Mouse (Mus musculus): ENCODE data around the gene Hmga2. TPM values are rescaled to one million over a fixed set of nuclear protein-coding genes. Genes with fewer than 3 reads are reported as not detected.
"Not testable (repeated sequence)": the region's sequence is repeated elsewhere in the genome, so short reads cannot be mapped to it uniquely, and the experiment has no call there.

The Hmga2 gene
- polyA plus RNA-seq, 1 experiment from 2014 or later, result 61.0 TPM

DNA sequence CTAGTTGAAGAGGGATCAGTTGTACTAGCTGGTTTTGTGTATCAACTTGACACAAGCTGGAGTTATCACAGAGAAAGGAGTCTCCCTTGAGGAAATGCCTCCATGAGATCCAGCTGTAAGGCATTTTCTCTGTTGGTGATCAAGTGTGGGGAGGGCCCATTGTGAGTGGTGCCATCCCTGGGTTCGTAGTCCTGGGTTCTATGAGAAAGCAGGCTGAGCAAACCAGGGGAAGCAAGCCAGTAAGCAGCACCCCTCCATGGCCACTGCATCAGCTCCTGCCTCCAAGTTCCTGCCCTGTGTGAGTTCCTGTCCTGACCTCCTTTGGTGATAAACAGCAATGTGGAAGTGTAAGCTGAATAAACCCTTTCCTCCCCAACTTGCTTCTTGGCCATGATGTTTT is 137.8 kb downstream of the Hmga2 start:
- not testable (repeated sequence) for H3K27me3 ChIP-seq (replicated peaks; ENCODE audit: control insufficient read depth, insufficient read depth, low read length); H3K4me2 ChIP-seq (ENCODE audit: low read length); DNase-seq (ENCODE audit: low spot score); H3K27ac ChIP-seq (ENCODE audit: low read depth); H3K9me3 ChIP-seq (ENCODE audit: control insufficient read depth, low read length); H3K4me1 ChIP-seq (replicated peaks; ENCODE audit: control insufficient read depth, insufficient read depth, low read length); ATAC-seq (replicated peaks; ENCODE audit: low FRiP score, low TSS enrichment, low read depth); H3K4me3 ChIP-seq (ENCODE audit: low read depth, low read length); H3K9ac ChIP-seq (ENCODE audit: low read length); H3K36me3 ChIP-seq (ENCODE audit: control insufficient read depth, insufficient read depth, low read length)
- WGBS, result 93% methylated on average over 1 of the region's 1 CpGs

GRCm38 (mm10) chr10:120327946-120328345 is 148.3 kb downstream of the Hmga2 start:
- Histone ChIP-seq H3K36me3 (ENCODE audit: control insufficient read depth, insufficient read depth, low read length) (no peaks in the 10 kb centered on the region), H3K4me3 (ENCODE audit: low read depth, low read length) (no peak overlapping the region), H3K4me2 (ENCODE audit: low read length) (no peak overlapping the region), H3K9me3 (ENCODE audit: control insufficient read depth, low read length) (no peaks in the 10 kb centered on the region), H3K9ac (ENCODE audit: low read length) (no peak overlapping the region), H3K27ac (ENCODE audit: low read depth) (no peak overlapping the region), H3K4me1 (replicated peaks; ENCODE audit: control insufficient read depth, insufficient read depth, low read length) (0 out of 2 replicates have a peak, but pooled peaks cover 3% of the 10 kb centered on the region), H3K27me3 (replicated peaks; ENCODE audit: control insufficient read depth, insufficient read depth, low read length) (no peaks in the 10 kb centered on the region)
- ATAC-seq (replicated peaks; ENCODE audit: low FRiP score, low TSS enrichment, low read depth) (no peak), DNase-seq (ENCODE audit: low spot score) (no peak)
- 84% methylated on average over 14 of the region's 14 CpGs for WGBS

DNA sequence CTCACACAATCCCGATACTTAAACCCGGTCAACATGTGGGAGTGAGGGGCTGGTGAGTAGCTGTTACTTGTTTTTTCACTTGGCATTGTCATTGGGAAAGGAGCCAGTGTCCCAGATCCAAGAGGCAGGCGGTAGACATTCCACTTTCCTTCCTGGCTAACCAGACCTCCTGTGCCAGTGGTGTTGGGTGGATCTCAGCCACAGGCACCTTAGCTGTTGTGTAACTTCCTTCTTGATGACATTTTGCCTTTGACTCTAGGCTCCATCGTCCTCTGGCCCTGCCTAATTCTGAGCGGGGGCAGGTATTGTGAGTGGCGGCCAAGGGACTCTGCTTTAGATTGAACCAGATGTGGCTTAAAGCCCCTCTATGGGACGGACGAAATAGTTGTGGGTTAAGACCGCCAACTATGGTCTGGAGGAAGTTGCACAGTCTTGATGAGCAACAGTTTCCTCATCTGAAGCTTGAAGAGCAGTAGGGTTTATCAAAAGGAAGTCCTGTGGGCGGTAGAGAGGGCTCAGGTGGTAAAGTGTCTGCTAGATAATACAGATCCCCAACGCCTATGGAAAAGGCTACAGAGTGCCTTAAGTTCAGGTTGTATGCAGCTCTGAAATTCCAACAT is 152.6 kb downstream of the Hmga2 start:
- WGBS, result 88% methylated on average over 11 of the region's 11 CpGs

GRCm38 (mm10) chr10:120322815-120323214 is 153.5 kb downstream of the Hmga2 start:
- no peak overlapping the region for H3K9ac ChIP-seq (ENCODE audit: low read length)
- DNase-seq (ENCODE audit: low spot score), result no peak
- 67% methylated on average over 8 of the region's 8 CpGs for WGBS

More for the DNA sequence above, 152.6 kb downstream of the Hmga2 start:
- DNase-seq (ENCODE audit: low spot score) (no peak), ATAC-seq (replicated peaks; ENCODE audit: low FRiP score, low TSS enrichment, low read depth) (no peak)
- Histone ChIP-seq H3K9me3 (ENCODE audit: control insufficient read depth, low read length) (peaks cover 5% of the 10 kb centered on the region; the same call in 1 of the 2 replicates), H3K27ac (ENCODE audit: low read depth) (no peak overlapping the region), H3K4me3 (ENCODE audit: low read depth, low read length) (no peak overlapping the region), H3K9ac (ENCODE audit: low read length) (no peak overlapping the region), H3K4me2 (ENCODE audit: low read length) (no peak overlapping the region), H3K27me3 (replicated peaks; ENCODE audit: control insufficient read depth, insufficient read depth, low read length) (no peaks in the 10 kb centered on the region), H3K36me3 (ENCODE audit: control insufficient read depth, insufficient read depth, low read length) (no peaks in the 10 kb centered on the region), H3K4me1 (replicated peaks; ENCODE audit: control insufficient read depth, insufficient read depth, low read length) (0 out of 2 replicates have a peak, but pooled peaks cover 3% of the 10 kb centered on the region)

DNA sequence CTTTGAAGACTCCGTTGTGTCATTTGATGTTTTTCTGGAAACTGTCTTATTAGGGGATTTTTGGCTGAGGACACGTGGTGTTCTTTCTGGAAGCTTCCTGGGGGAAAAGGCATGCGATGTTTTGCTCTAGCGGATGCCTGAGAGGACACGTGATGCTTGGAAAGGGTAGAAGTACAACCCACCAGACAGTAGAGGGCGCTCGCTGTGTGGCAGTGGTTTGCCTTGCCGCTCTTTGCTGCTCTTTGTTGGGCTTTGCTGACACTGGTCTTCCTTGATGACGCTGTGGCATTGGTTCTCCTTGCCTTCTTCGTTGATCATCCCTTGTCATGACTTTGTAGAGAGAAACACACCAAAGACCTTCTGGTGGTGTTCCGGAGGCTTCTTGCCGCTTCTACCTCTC is 156.7 kb downstream of the Hmga2 start:
- Histone ChIP-seq H3K9ac (ENCODE audit: low read length) (no peak overlapping the region), H3K4me2 (ENCODE audit: low read length) (no peak overlapping the region), H3K27ac (ENCODE audit: low read depth) (no peak overlapping the region), H3K36me3 (ENCODE audit: control insufficient read depth, insufficient read depth, low read length) (no peaks in the 10 kb centered on the region), H3K4me1 (replicated peaks; ENCODE audit: control insufficient read depth, insufficient read depth, low read length) (0 out of 2 replicates have a peak, but pooled peaks cover 2% of the 10 kb centered on the region), H3K9me3 (ENCODE audit: control insufficient read depth, low read length) (peaks cover 5% of the 10 kb centered on the region; the same call in 1 of the 2 replicates), H3K4me3 (ENCODE audit: low read depth, low read length) (no peak overlapping the region), H3K27me3 (replicated peaks; ENCODE audit: control insufficient read depth, insufficient read depth, low read length) (no peaks in the 10 kb centered on the region)
- DNase-seq (ENCODE audit: low spot score), result no peak
- 93% methylated on average over 12 of the region's 12 CpGs for WGBS
- ATAC-seq (replicated peaks; ENCODE audit: low FRiP score, low TSS enrichment, low read depth), result no peak

More at GRCm38 (mm10) chr10:120322815-120323214, 153.5 kb downstream of the Hmga2 start:
- no peak for ATAC-seq (replicated peaks; ENCODE audit: low FRiP score, low TSS enrichment, low read depth)
- no peak overlapping the region for H3K4me3 ChIP-seq (ENCODE audit: low read depth, low read length)
- no peak overlapping the region for H3K4me2 ChIP-seq (ENCODE audit: low read length)
- H3K4me1 ChIP-seq (replicated peaks; ENCODE audit: control insufficient read depth, insufficient read depth, low read length), result 0 out of 2 replicates have a peak, but pooled peaks cover 3% of the 10 kb centered on the region
- no peaks in the 10 kb centered on the region for H3K27me3 ChIP-seq (replicated peaks; ENCODE audit: control insufficient read depth, insufficient read depth, low read length)
- no peaks in the 10 kb centered on the region for H3K36me3 ChIP-seq (ENCODE audit: control insufficient read depth, insufficient read depth, low read length)
- H3K9me3 ChIP-seq (ENCODE audit: control insufficient read depth, low read length), result peaks cover 5% of the 10 kb centered on the region; the same call in 1 of the 2 replicates
- H3K27ac ChIP-seq (ENCODE audit: low read depth), result no peak overlapping the region

MicroRNAs within 50 kb of the gene (microRNA counts, 519-probe panel; counts per million panel counts)
- microRNA mmu-miR-763, result not detected

Small RNA genes lying within 50 kb of the gene (microRNA-seq; reads per million reads assigned to microRNA genes)
- 0.34 reads per million for gene Mir763

Other genes starting within 250 kb of the Hmga2 start
- 63.2 and 63.4 TPM in 2 replicates for gene Llph, start 249.4 kb downstream of the Hmga2 start, polyA plus RNA-seq (2014; fragmentation: Nextera tagmentation; extraction: Ambion mirVana)

Data from intestine, embryonic 14.5 days (tissue).